Mouse (Mus musculus) bone marrow, adult 2 months (tissue): ENCODE data around the gene Micu1. TPM values are rescaled to one million over a fixed set of nuclear protein-coding genes. Genes with fewer than 3 reads are reported as not detected.

ENCODE experiments used
- H3K27ac ChIP-seq: fragments of 200-500 bp; 2 replicates; pipeline ENCODE4 v1.5.1; 2012; ENCODE audit warnings: low read depth, mild to moderate bottlenecking, control low read depth, inconsistent platforms, low read length; ENCODE audit not compliant: control insufficient read depth, poor library complexity, insufficient read depth
- H3K4me1 ChIP-seq: fragments of 200-500 bp; 2 replicates; pipeline ENCODE4 v1.6.1; 2011; ENCODE audit warnings: low read length; ENCODE audit not compliant: control insufficient read depth, insufficient read depth
- H3K4me3 ChIP-seq: fragments of 200-500 bp; replicated peaks from 2 replicates; pipeline ENCODE3; 2011; ENCODE audit warnings: mild to moderate bottlenecking, low read depth, low read length, control low read depth; ENCODE audit not compliant: control insufficient read depth
- CTCF ChIP-seq: fragments of 200-500 bp; IDR thresholded peaks from 2 replicates; pipeline ENCODE4 v1.5.1; 2011; ENCODE audit warnings: low read length, control low read depth; ENCODE audit not compliant: control insufficient read depth, insufficient read depth
- POLR2A ChIP-seq: fragments of 200-500 bp; IDR thresholded peaks from 2 replicates; pipeline ENCODE4 v1.6.1; 2011; ENCODE audit warnings: low read depth, mild to moderate bottlenecking, control low read depth, low read length, borderline replicate concordance; ENCODE audit not compliant: control insufficient read depth
- WGBS: fragments of 180-500 bp; shearing (Covaris S2); methylation state at CpG from one replicate; pipeline ENCODE4 v1.1.7; 2018; 5-methylcytosine and 5-hydroxymethylcytosine counted together
- polyA plus RNA-seq: library from polyadenylated mRNA; stranded (reverse); fragments of >200 nt; gene quantifications from 2 replicates; pipeline ENCODE4 v1.2.4, GENCODE M21; 2011; ENCODE audit warnings: low replicate concordance; ENCODE audit not compliant: missing spikeins, insufficient read depth, insufficient read length

Micu1 gene
- polyA plus RNA-seq, 1 experiment: 29.0 TPM

DNA sequence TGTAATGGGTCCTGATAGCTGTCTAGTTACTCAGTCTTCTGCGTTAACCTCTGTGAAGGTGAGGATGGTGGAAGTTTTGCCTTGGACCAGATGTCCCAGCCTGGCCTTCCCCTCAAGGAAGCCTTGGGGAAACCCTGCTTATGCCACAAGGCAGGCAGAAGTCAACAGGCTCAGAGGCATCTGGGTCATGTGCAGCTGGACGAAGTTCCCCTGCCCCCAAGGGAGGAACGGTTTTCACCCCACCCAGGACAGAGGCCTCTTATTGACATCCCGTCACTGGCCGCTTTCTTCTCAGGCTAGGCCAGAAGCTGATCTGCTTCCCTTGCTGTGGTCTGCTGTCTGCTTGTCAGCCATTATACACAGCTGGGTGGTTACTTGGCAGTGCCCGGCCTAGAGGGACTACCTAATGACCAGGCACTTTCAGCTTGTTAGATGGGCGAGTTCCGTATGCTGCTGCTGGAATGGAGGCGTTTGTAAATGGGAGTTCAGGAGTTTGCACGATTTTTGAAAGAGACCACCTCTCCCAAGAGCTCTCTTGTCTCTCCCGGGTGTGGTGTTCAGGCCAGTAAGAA lies 33.8 kb downstream of the Micu1 start:
- Histone ChIP-seq H3K4me3 (no peak overlapping the region), H3K27ac (no peak overlapping the region), H3K4me1 (no peaks in the 10 kb centered on the region)
- 83% methylated on average over 11 of the region's 11 CpGs for WGBS
- no peak for TF ChIP-seq POLR2A
- TF ChIP-seq CTCF: no peak

DNA sequence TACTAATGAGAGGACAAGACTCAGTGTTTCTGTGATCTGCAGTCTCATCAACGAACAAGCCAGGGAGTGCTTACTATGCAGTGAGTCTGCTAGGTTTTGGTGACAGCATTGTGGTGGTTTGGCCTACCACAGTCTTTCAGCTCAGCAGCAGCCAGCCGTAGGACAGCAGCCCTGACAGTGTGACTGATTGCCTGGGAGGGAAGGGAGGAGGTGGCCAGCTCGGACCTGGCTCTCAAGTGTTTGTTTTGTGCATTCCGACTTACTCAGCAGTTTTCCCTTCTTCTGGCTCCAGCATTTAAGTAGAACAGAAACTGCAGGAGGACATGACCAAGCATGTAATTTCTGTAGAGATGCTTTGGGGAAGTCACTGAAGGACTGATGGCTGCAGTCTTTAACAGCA lies 39.2 kb downstream of the Micu1 start:
- Histone ChIP-seq H3K27ac (no peak overlapping the region), H3K4me1 (no peaks in the 10 kb centered on the region), H3K4me3 (no peak overlapping the region)
- 86% methylated on average over 4 of the region's 4 CpGs for WGBS
- TF ChIP-seq POLR2A: no peak
- no peak for TF ChIP-seq CTCF

DNA sequence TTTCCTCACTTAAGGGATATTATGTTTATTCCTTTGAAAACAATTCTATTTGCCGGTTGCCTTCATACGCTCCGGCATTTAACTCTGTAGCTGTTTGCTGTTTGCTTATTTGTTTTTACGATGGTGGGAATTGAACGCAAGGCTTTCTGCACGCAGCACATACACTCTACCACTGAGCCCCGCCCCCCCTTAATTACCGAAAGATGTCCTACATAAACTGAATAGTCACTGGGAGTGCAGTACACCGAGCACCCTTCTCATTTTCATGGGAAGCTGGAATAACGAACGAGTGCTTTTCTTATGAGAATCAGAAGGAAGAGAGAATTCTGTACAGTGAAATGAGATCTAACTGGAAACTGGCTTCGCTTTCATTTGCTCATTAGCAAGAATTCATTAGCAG lies 41.1 kb downstream of the Micu1 start:
- H3K4me3 ChIP-seq: no peak overlapping the region
- no peak overlapping the region for H3K27ac ChIP-seq
- 95% methylated on average over 12 of the region's 12 CpGs for WGBS
- TF ChIP-seq CTCF: no peak
- TF ChIP-seq POLR2A: no peak
- no peaks in the 10 kb centered on the region for H3K4me1 ChIP-seq

DNA sequence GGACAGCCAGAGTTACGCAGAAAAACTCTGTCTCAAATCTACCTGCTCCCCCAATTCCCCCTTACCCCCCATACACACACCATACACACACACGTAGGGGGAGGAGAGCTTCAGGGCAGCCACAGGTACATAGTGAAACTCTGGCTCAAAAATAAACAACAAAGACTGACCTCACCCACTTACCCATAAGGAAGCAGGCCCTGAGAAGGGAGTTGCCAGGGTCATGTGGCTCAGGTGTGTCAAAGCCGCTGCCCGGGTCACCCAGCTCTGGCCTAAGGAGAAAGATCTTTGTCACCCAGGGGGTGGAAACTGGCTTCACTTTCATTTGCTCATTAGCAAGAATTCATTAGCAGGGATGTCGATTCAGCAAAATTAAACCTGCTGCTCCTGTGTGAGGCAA lies 41.7 kb downstream of the Micu1 start:
- no peak overlapping the region for H3K27ac ChIP-seq
- H3K4me3 ChIP-seq: no peak overlapping the region
- no peaks in the 10 kb centered on the region for H3K4me1 ChIP-seq
- TF ChIP-seq POLR2A (no peak), CTCF (no peak)
- 90% methylated on average over 5 of the region's 5 CpGs for WGBS

DNA sequence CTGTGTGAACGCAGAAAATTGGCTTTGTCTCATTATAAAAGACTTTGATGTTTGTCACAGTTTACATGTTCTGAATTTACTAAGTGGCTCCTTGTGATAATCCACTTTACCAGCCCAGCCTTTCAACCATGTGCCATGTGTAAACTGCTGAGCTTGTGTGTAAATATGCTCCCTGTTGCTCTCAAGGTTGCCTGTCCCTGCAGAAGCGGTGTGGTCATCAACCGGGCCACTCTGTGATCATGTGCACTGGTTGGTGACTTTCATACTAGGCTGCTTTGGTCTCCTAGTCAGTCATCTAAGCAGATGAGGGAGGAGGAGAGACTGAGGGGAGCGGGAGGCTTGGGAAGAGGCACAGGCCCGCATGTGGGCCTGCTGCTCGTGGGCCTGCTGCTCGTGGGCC lies 45.1 kb downstream of the Micu1 start:
- TF ChIP-seq CTCF: no peak
- TF ChIP-seq POLR2A: no peak
- H3K4me1 ChIP-seq: no peaks in the 10 kb centered on the region
- 93% methylated on average over 7 of the region's 7 CpGs for WGBS
- no peak overlapping the region for H3K27ac ChIP-seq
- no peak overlapping the region for H3K4me3 ChIP-seq

DNA sequence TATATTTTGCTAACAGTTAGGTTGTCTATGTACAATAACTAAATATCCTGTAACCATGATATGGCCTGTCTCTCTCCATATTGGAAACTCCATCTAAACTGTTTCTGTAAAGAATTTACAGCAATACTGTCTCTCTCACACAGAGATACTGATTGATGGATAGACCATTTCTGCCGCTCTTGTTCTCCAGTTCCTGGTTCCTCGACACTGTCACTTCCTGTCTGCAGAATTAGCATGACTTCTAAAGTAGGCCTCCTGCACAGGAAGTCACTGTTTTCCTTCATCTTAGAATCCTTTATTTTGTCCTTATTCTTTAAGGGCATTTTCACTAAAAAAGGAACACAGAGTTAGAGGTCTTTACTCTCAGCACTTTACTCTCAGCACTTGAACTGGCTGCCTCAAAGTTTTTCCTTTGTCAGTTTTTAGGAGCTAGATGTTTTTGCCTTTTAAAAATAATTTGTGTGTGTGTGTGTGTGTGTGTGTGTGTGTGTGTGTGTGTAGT lies 46.5 kb downstream of the Micu1 start:
- Histone ChIP-seq H3K4me1 (no peaks in the 10 kb centered on the region), H3K27ac (no peak overlapping the region), H3K4me3 (no peak overlapping the region)
- no peak for TF ChIP-seq POLR2A
- no peak for TF ChIP-seq CTCF
- WGBS: 26% methylated on average over 2 of the region's 2 CpGs

DNA sequence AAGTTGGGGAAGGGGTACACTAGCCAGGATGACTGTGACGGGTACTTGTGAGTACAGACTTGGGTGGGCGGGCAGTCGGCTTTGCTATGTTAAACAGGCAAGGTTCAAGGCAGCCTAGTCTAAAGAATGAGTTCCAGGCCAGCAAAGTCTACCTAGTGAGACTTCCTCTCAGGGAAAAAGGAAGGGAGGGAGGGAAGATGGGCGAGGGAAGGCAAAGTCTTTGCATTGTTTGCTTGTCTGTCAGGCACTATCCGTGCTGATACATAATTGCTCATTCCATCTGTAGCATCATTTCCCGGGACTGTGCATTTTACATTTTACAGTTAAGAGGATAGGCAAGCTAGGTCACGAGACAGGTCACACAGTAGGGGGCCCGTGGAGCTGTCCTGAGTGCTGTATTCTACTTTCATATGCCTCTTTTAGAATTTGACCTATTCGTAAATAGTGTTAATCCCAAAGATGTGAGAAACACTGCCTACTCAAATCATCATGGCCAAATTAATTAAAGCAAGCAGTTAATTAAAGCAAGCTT lies 51.3 kb downstream of the Micu1 start:
- Histone ChIP-seq H3K4me3 (no peak overlapping the region), H3K27ac (no peak overlapping the region), H3K4me1 (no peaks in the 10 kb centered on the region)
- WGBS: 86% methylated on average over 9 of the region's 9 CpGs
- TF ChIP-seq CTCF: no peak

DNA sequence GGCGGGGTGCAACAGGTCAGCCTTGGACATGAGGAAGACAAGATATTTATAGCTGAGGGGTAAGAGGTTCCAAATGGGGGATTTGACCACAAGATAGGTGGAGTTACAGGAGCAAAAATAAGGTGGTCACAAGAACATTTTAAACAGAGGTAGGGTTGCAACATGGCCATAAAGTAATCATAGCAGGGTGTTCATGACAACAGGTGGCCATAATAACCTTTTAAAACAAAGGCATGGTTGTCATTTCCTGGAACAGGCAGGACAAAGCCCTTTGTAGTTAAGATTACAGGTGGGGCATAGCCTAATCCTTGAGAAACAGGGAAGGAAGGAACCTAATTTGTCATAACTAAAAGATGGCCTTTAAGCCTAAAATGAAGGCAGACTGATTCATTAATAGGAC lies 51.8 kb downstream of the Micu1 start:
- 84% methylated on average over 1 of the region's 1 CpGs for WGBS
- TF ChIP-seq POLR2A (no peak), CTCF (no peak)
- no peak overlapping the region for H3K4me3 ChIP-seq
- H3K27ac ChIP-seq: no peak overlapping the region
- no peaks in the 10 kb centered on the region for H3K4me1 ChIP-seq

DNA sequence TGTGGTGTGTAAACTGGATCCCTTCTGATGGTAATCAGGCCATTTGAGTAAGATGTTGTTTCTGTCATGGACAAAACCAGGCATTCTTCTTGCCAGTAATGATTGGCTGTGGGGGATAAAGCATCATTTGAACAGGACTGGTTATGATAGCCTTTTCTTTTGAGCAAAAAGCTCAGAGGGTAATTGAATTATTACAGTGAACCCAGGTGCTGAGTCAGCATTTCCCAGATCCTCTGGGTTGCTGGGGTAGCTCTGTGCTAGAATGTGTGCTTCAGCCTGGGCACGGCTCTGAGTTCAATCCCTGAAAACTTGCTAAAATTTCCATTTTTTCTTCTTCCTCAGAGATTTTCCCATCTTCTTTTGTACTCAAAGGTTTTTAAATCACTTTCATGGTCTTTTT lies 52.6 kb downstream of the Micu1 start:
- WGBS: 90% methylated on average over 1 of the region's 1 CpGs
- Histone ChIP-seq H3K4me1 (no peaks in the 10 kb centered on the region), H3K4me3 (no peak overlapping the region), H3K27ac (no peak overlapping the region)
- TF ChIP-seq CTCF (no peak), POLR2A (no peak)
